Mouse (Mus musculus) hematopoietic stem cell, adult 5-6 weeks (primary cell): ENCODE measurements around the gene Gipc2. TPM values are rescaled to one million over a fixed set of nuclear protein-coding genes. Genes with fewer than 3 reads are reported as not detected.

Source experiments
- ATAC-seq, 2 experiments: fragments of 125-278 bp in 1 of 2; replicated peaks in 1 of 2; 2 replicates each; pipeline ENCODE4 v1.8.0; 2016 to 2017; ENCODE audit warnings: inconsistent platforms in 2 of 2, mild to moderate bottlenecking in 2 of 2, moderate number of reproducible peaks in 2 of 2, low read depth in 1 of 2, moderate TSS enrichment in 1 of 2; ENCODE audit not compliant: low FRiP score in 2 of 2, poor library complexity in 2 of 2, severe bottlenecking in 2 of 2, insufficient read depth in 1 of 2, low TSS enrichment in 1 of 2
- total RNA-seq: library from RNA; stranded (forward); fragments of 172-1452, 232-1000 nt; gene quantifications from 2 replicates; pipeline ENCODE4 v1.2.3, GENCODE M21; 2017

Gene Gipc2
- total RNA-seq, 1 experiment from 2014 or later, result not detected

GRCm38 (mm10) chr3:152068311-152068710 is 97.7 kb downstream of the Gipc2 start:
- ATAC-seq, result no peak

GRCm38 (mm10) chr3:152066696-152067095 is 99.3 kb downstream of the Gipc2 start:
- no peak for ATAC-seq

- ATAC-seq, result no peak
These were observed 100.2 kb downstream of the Gipc2 start for GRCm38 (mm10) chr3:152065806-152066205.

- no peak for ATAC-seq
These were observed 101.9 kb downstream of the Gipc2 start for GRCm38 (mm10) chr3:152064166-152064565.

GRCm38 (mm10) chr3:152062806-152063205 is 103.2 kb downstream of the Gipc2 start:
- no peak for ATAC-seq

GRCm38 (mm10) chr3:152061145-152061544 is 104.9 kb downstream of the Gipc2 start:
- ATAC-seq, result no peak

GRCm38 (mm10) chr3:152058235-152058634 is 107.8 kb downstream of the Gipc2 start:
- no peak for ATAC-seq

GRCm38 (mm10) chr3:152054260-152054659 is 111.8 kb downstream of the Gipc2 start:
- no peak for ATAC-seq

GRCm38 (mm10) chr3:152051959-152052358 is 114.1 kb downstream of the Gipc2 start:
- ATAC-seq, result no peak

GRCm38 (mm10) chr3:152047914-152048313 is 118.1 kb downstream of the Gipc2 start:
- no peak for ATAC-seq

GRCm38 (mm10) chr3:152046895-152047294 is 119.1 kb downstream of the Gipc2 start:
- ATAC-seq, result no peak

Other genes starting within 250 kb of the Gipc2 start
- gene Dnajb4, start 44.1 kb upstream of the Gipc2 start, total RNA-seq, result 85.7 and 94.4 TPM in 2 replicates
- 288 and 297 TPM in 2 replicates for gene Fubp1, start 44.2 kb upstream of the Gipc2 start, total RNA-seq
- 1.5 and 2.3 TPM in 2 replicates for gene Nexn, start 100.1 kb upstream of the Gipc2 start, total RNA-seq
- 28.0 and 30.8 TPM in 2 replicates for gene Miga1, start 174.2 kb upstream of the Gipc2 start, total RNA-seq
- gene Usp33, start 180.2 kb upstream of the Gipc2 start, total RNA-seq, result 58.0 and 72.5 TPM in 2 replicates
- gene Zzz3, start 229.2 kb upstream of the Gipc2 start, total RNA-seq, result 92.6 and 113 TPM in 2 replicates